Mouse (Mus musculus): ENCODE results near the gene Nedd4.

Nedd4 gene

DNA sequence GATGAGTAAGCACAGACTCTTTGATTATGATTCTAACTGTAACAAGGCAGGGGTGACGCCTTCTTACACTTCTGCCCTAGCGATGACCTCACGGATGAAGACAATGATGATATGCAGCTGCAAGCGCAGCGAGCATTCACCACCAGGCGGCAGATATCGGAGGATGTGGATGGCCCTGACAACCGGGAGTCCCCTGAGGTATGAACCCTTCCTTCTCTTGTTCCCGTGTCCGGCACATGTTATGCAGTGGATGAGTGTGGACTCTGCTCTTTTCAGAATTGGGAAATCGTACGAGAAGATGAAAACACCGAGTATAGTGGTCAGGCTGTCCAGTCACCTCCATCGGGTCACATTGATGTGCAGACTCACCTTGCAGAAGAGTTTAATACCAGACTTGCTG, 59.1 kb downstream of the Nedd4 start:
- DNase-seq (ENCODE audit: inconsistent ontology term) = no peak

DNA sequence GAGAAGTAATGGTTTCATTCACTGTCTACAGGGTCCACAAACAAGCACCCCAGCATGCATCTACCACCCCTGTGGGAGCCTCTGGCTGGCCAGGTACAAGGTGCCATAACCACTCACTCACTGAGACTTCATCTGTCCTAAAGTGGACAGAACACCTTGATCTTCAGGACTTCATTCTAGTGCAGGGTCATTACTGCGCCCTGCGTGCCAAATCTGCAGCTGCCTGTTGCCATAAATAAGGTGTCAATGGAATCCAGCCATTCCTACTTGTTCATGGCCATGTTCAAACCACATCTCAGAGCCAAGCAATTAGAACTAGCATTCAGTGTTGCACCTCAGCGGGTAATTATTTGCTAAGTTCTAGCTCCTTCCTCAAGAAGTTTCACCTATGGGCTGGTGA, 60.5 kb downstream of the Nedd4 start:
- no peak for DNase-seq (ENCODE audit: inconsistent ontology term)

DNA sequence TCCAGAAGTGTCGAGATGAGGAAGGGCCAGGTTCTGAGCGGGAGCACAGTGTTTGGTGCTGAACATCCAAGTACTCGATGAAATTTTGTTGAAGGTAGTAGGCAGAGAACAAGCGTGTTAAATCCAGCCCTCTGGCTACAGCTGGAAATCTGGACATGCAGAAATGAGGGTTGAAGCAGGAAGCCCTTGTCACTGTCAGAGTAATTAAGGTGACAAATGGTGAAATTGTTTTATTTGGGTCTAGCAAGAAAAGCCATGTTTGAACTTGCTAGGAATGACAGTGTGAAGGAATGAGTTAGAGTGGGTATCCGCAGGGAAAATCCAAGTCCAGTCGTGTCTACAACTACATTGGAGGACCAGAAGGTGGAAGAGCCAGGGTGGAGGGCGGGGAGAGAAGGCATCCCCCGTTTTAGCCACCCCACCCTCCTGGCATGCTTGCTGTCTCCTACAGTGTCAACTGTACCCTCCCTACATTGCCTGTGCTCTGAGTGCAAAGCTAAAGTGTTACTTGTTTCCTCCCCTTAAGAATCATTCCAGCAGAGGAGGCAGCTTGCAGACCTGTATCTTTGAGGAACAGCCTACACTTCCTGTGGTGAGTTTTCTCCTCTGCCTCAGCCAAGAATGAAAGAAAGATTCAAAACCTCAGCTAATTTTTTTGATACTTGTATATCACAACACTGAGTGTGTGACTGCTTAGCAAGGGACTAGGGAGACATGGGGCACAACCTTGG, 62.5 kb downstream of the Nedd4 start:
- DNase-seq (ENCODE audit: inconsistent ontology term) = no peak

DNA sequence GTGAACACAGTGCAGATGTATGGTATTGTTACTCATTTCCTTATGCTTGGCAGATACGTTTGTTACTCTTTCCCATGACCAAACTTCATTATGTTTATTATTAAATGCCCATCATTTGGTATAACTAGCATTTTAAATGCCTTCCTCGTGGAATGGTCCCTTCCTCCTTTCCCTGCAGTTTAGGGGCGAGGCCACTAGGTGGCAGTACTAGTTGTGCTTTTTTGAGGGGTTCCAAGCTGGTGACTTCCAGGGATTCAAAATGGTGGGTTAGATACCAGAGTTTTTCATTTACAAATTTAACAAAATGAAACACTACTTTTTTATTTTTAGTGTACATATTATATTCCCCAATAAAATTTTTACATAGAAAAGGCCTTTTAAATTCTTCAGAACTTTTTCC, 71.8 kb downstream of the Nedd4 start:
- DNase-seq (ENCODE audit: inconsistent ontology term) = peak; percentile 48

DNA sequence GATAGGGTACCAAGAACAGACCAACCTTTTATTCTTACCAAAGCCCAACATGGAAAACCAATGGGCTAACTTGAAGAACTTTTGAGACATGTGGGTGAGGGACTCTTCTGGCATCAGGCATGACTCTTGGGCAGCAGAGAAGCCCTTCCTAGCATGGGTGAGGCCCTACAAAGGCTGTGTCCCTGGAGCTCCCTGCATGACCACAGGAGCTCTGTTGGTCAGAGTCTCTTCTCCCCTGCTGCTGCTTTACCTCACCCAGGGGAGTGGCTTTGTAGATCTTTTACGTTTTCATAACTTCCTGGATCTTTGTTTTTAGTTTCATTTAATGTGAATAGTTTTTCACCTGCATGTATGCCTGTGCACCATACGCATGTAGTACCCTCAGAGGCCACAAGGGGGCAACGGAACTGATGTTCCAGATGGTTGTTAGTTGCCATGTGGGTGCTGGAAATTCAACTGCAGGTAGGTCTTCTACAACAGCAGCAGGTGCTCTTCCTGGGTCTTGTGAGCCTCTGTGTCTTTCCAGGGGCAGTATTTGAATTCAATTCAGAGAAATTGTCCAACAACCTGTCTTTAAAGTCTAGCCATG, 73.8 kb downstream of the Nedd4 start:
- no peak for DNase-seq (ENCODE audit: inconsistent ontology term)

DNA sequence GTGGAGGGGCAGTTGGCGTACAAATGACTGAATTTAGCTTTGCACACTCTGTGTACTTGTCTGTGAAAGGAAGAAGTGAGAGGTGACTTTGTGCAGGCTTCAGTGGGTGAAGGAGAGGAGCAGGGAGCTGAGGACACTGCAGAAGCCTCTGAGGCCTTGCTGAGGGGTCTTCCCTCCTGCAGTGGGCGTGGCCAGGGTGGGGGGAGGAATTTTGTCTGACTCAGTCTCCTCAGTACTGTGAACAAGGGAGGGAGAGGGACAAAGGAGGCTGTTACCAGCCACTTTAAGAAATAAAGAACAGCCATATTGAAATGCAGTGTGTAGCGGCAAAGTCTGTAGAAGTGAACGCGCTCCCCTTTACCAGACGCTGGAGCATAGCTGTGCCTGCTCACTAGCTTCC, 79.1 kb downstream of the Nedd4 start:
- no peak for DNase-seq (ENCODE audit: inconsistent ontology term)

DNA sequence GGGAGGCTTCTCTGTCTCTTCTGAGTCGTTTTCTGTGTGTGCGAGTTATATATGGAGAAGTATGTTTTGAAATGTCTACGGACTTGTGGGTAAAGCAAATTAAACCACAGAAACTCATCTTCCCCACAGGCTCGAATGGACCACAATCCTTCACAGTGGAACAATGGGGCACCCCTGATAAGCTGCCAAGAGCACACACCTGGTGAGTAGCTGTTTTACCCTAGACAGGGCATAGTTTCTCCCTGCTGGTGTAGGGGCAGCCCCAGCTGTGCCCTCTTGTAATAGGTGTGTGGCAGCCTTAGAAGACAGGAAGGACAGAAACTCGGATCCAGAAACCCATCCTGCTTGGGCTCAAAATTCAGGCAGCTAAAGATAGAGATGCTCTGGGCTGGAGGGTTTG, 84.1 kb downstream of the Nedd4 start:
- DNase-seq (ENCODE audit: inconsistent ontology term) = no peak

DNA sequence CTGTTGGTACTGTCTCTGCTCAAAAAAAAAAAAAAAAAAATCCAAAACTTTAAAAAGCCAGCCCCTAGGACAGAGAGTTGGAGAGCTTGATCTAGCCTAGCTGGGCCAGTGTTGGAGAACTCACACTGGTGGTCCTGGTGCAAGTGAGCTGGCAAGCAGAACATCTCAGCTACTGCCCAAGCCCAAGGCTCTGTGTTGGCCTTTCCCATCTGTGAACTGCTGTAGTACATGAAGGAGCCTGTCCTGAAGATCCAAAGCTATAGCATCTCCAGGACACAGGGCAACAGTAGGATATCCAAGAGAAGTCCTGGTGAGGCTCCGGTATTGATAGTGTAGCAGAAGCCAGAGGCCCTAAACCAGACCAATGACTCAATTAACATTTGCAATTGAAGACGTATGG, 88.1 kb downstream of the Nedd4 start:
- DNase-seq (ENCODE audit: inconsistent ontology term) = no peak

DNA sequence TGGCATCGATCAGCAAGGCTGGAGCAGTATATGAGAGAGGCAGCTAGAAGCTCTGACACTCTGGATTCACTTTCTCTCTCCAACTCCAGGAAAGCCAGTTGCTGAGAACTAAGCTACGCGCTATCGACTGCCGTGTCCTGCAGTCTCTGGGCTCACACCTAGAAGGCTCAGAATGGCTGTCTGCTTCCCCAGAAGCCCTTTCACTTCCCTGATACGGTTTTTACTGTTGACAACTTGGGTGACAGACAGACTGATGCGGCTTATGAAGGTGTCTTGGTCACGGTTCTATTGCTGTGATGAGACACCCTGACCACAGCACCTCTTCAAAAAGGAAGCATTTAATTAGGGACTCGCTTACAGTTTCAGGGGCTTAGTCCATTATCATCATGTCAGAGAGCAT, 90.5 kb downstream of the Nedd4 start:
- no peak for DNase-seq (ENCODE audit: inconsistent ontology term)

DNA sequence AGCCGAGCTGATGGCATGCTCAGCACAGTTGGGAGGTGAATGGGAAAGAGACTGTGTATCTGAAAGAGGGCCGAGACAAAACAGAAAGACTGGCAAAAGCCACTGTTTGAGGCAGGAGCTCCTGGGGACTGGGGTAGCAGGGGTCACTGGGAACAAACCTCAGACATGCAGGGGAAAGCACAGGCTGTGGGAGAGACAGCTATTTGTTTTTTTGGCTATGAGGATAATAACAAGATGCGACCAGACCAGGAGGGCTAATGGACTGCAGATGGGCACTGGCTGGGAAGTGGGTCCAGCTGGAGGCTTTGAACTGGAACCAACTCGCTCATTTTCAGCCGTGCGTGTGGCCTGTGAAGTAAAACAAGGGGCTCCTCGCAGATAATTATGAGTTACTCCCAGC, 91.6 kb downstream of the Nedd4 start:
- peak; percentile 91 for DNase-seq (ENCODE audit: inconsistent ontology term)

DNA sequence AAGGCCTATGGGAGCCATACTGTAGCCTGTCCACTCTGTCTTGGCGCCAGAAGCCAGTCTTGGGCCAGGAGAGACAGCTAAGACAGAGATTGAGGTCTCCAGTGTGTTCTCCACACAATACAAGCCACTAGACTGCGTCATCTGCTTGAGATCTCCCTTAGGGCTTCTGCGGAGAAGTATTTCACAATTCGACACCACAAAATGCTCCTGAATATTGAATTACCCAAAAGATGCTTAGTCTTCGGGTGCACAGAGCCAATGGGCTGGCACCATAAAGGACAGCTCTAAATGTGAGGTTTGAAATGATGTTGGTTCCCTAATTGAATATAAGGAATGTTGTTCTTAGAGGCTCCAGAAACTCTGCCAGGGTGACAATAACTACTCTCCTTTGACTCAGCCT, 95.0 kb downstream of the Nedd4 start:
- DNase-seq (ENCODE audit: inconsistent ontology term) = no peak

DNA sequence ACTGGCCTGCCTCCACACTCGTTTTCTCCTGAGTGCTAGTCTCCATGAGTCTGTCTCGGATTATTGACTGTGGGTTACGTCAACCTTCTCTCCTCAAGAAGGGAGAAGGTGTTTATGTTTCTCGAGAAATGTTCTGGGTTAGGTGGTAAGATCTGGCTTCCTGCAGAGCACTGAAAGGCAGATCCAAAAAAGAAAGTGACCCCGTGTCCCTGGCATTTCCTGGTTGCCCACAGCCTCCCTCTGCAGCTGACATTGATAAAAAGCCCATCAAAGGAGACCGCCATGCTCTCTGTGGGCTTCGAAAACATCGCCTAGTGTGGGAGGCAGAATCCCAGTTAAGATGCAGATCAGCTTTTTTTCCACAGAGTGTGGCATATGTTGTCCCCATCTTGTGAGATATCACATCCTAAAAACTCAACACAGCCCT, 96.6 kb downstream of the Nedd4 start:
- DNase-seq (ENCODE audit: inconsistent ontology term) = no peak

DNA sequence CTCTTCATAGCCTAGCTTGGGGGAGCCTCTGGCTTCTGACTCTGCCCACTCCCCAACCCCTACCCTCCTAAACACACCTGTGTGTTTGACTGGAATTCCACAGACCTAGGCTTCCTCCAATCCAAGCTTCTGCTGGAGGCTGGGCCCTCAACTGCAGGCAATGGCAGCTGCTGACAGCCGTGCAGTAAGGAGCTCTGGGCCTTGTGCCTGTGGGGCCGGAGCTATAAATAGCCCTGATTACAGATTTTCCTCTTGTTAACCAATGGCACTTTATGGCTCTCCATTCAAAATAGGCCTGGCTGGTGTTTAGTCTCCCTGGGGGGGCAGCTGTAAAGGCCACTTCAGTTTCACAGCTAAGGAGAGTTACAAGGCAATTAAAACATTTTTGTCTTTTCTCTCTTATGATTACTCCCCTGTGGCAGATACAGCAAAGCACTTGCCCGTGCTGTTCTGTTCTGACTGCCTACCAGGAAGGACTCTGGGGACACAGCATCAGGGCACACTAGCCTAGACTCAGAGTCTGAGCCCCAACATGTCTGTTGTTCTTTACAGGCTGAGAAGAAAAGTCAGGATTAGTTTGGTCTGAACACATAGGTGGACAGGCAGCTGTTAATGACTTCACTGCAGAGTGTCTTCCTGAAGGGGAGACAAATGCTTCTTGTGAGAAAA, 101.0 kb downstream of the Nedd4 start:
- DNase-seq (ENCODE audit: inconsistent ontology term) = peak; percentile 32

DNA sequence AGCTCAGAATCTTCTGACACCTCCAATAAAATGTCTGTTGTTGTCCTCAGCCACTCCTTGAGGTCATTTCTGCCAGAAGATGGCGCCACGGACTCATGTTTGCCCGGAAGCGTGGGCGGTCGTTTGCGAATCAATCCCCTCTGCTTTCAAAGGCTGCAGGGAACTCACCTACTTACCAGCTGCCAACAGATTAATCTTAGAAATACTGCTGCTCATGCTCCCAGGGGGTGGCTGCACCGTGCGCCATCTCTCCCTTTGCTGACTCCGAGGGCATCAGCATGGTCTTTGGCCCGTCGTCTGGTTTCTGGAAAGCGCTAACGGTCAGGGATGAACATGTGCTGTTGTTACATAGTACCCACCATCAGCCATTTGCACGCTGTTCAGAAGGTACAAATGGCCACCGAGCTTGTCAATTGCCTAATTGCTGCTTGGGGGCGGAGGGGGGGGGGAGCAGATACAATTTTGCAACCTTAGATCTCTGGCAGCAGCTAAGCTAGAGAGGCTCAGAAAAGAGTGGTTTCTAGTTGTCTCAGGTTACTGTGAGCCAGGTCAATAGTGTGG, 104.7 kb downstream of the Nedd4 start:
- peak; percentile 78 for DNase-seq (ENCODE audit: inconsistent ontology term)

DNA sequence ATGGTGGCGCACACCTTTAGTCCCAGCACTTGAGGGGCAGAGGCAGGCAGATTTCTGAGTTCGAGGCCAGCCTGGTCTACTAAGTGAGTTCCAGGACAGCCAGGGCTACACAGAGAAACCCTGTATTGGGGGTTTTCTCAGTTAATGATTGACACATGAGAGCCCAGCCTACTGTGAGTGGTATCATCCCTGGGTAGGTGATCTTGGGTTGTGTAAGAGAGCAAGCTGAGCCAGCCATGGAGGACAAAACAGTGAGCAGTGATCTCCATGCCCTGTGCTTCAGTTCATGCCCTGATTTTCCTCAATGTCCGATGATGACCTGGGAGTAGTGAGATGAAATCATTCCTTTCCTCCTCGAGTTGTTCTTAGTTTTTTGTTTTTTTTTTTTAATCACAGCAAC, 112.9 kb downstream of the Nedd4 start:
- DNase-seq (ENCODE audit: inconsistent ontology term) = no peak

DNA sequence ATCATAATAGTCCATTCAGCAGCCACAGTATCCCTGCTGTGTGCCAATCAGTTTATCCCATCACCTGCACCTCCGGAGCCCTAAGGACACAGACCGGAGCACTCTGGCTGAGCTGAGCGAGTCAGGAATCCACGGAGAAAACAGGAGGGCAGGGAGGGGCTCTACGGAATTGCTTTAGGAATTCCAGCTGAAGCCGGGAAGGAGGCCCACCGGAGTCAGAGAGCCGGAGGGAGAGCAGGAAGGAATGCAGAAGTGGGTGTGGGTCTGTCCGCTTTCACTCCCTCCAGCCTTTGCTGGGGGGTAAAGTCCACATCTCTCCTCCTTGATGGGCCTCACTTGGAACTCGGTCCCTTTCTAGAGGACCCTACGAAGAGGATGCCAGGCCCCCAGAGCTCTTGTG, 116.9 kb downstream of the Nedd4 start:
- DNase-seq (ENCODE audit: inconsistent ontology term) = no peak

DNA sequence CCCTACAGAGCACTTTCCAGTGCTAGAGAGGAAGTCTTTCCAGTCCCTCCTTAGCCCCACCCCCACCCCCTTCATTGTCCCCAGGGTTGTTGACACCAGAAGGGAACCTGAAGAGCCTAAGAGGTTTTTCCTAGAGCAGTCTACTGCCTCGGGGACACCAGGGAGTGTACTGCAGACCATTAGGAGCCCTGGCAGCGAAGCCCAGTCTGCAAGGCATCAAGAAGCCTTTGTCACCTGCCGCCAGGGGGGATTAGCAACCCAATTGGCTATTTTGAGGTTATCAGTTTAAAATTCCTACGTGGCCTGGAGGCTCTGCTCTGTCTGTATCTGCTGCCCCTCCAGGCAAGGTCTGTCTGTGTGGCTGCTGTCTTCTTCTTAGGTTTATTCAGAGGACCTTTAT, 117.6 kb downstream of the Nedd4 start:
- DNase-seq (ENCODE audit: inconsistent ontology term) = no peak

DNA sequence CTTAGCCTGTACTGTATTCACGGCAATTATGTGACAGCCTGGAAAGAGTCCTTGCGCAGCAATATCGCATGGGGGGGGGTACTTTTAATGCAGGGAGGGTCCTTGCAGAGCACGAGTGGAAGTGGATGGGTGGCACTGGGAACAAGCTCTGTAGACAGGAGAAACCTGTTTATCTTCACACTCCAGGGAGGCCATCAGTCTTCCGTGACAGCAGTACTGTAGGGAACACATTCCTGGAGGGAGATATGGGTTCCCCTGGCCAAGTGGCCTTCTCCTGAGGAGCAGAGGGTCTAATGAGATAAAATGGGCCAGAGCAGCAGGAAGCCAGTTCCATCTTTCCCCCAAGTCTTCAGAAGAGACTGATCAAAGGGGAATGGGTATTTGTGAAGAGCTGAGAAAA, 118.5 kb downstream of the Nedd4 start:
- no peak for DNase-seq (ENCODE audit: inconsistent ontology term)

DNA sequence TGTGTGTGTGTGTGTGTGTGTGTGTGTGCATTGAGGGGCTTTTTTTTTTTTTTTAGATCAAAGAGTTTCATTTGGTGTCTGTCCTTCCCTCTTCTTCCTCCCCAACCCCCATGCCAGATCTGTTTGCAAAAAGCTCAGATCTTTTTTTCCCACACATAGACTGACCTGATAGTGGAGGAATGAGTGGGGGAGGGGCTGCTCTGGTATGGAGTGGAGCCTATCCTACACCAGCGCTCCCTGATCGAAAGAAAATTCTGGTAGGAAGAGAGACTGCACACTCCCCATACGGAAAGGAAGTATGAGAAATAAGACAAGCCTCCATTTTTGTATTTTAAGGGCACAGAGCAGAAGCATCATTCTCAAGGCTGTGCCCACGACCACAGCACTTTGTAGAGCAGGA, 119.3 kb downstream of the Nedd4 start:
- DNase-seq (ENCODE audit: inconsistent ontology term) = no peak

DNA sequence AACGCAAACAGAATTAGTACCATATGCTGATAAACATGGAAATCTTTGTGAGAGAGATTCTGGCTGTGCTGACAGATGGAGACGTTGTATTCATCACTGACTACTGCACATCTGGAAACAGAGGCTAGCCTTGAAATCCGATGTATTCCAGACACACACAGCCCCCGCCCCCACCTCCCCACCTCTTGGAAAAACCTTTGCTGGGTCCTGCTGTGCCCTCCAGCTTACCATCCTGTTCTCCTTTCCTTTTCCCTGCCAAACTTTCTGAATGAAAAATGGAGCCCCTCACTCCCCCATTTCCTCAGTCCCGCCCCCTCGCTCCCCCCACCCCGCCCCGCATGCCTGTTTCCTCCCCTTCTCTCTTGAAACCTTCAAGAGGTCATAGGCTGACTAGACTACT, 120.0 kb downstream of the Nedd4 start:
- no peak for DNase-seq (ENCODE audit: inconsistent ontology term)

DNA sequence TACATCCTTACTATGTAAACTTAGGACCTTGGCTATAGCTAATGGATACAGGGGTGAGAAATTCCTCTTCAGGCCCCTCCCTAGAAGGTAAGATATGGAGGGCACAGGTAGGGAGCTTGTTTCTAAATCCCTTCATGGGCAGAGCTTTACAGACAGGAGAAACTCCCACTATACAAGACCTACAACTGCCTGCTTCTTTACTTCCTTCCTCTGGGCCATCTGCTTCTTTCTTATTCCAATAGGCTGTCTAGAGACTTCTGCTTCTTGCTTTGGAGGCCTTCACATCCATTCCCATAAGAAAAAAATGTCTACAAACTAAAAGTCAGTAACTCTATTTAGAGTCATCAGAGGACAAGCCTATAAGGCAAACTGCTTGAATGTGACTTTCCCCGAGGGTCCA, 125.6 kb downstream of the Nedd4 start:
- no peak for DNase-seq (ENCODE audit: inconsistent ontology term)

DNA sequence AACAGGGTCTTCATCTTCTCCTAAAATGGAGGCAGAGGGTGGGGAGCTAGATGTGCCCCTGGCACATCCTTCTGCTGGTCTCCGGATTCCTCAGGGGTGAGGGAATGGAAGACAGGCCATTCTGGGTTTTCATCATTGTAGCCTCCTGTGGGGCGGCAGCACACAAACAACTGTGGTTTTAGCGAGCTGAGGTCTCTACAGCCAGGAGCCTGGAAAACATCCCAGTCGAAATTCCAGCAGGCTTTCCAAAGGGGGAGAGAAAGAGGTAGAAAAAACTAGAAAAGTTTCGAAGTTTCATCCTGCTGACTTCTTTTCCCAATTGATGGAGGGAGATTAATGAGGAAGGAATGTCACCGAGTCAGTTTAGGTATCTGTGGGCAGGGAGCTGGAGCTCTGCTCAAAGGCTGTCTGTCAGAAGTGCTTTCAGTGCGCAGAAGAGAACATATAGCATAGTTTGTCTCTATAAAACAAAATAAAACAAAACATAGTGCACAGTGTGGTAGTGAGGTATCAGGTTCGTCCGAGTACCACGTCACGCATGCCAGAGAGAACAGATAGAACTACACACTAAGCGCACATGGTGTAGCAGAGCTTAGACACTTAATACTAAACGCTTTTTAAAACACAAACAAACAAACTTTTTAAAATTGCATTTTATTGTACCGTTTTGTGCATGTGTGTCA, 128.5 kb downstream of the Nedd4 start:
- peak; percentile 91 for DNase-seq (ENCODE audit: inconsistent ontology term)

Data from Muller cell, postnatal 12 days (primary cell).